Mouse (Mus musculus) heart, postnatal 25 days (tissue): ENCODE measurements at regions not wholly inside any gene's neighbourhood (a gene's known extent, or its start where the extent isn't known, plus 50 kb on each side); places are given as distances from the start of the nearest gene placed in this dataset.

Source experiments
- DNase-seq: peaks from one replicate; pipeline ENCODE4 v3.0.0; 2022; ENCODE audit warnings: low spot score
- intact Hi-C: fragments of 180-260 bp; cut with DNase I; formaldehyde crosslinking; loops from one replicate; pipeline ENCODE4 v1.15.1; 2025

DNA sequence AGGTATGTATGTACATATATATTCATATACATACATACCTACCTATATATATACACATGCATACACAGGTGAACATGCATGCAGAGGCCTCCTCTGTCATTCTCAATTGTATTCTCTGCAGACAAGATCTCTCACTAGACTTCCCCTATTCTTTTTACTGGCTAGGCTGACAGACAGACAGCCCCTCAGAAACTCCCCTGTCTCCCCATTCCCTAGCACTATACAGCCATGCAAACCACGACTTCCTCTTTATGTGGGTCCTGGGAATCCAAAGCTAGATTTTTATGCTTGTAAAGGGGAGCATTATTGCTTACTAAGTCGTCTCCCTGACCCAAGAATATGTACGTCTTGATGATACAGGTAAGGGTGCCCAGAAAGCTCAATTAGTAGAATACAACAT, 86.9 kb downstream of the Fam124b start:
- DNase-seq, result no peak
- intact Hi-C loops, result no loop called here

DNA sequence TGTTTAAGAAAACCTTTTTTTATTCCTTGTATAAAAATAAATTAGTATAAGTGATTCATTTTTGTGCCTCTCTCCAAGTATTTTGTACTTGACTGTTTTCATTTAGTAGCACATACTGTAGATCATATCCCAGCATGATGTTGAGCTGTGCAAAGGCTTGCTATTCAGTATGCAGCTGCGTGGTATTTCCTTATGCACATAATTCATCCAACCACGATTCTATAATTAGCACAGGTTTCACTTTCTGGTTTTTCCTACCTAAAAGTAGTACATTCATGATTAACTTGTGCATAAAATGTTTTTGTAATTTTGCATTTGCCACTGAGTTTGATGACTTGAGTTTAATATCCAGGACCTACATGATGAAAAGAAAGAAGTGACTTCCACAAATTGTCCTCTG, 94.3 kb downstream of the Fam124b start:
- intact Hi-C loops, result no loop called here
- no peak for DNase-seq

DNA sequence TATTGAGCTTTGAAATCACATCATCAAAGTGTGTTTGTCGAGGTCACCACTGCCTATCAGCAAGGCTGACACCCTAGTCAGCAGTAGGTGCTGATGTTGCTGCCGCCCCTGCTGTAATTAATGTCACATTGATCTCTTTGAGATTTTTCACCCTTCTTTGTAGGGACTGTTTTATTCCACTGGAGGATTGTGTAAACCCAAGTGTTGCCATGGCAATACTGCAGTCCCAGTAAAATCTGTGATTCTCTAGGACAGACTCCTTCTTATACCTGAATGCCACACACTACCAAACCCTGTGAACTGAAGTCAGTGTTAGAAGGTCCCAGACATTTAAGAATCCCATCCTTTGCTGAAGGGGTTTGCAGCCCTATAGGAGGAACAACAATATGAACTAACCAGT, 102.4 kb downstream of the Fam124b start:
- intact Hi-C loops, result no loop called here
- DNase-seq, result no peak

DNA sequence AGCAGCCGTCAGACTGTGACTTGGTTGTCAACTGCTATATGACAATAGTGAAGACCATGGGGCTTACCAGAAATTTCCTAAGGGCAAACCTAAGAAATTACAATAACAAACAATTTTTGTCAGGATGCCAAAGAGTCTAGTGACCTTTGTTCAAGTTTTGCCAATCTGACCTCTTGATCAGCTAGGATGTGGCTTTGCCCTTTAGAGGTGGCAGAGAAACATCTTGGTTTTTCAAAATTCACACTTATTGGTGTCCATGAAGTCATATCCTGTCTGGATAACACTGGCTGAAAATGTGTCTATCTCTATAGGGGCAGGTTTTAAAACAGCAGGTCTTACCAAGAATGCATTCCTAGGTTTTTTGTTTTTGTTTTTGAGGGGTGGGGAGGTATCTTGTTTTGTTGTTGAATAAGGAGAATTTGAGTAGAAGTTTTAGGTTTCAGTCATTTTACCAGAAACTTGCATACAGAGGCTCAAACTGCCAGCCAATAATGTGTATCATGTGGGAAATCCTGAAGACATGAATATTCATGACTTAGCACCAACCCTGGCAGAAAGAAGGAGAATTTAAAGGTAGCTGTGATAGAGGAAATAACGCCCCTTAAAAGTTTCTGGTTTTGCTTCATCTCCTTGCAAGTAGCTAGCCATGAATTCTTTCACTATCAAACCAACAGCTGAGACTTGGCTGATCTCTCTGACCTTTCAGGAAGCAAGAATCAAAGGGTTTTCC, 110.4 kb downstream of the Fam124b start:
- intact Hi-C loops, result loop anchor here (5.0 kb wide), 1 partner anchor 111 kb away; no protein-coding TSS in a partner anchor

DNA sequence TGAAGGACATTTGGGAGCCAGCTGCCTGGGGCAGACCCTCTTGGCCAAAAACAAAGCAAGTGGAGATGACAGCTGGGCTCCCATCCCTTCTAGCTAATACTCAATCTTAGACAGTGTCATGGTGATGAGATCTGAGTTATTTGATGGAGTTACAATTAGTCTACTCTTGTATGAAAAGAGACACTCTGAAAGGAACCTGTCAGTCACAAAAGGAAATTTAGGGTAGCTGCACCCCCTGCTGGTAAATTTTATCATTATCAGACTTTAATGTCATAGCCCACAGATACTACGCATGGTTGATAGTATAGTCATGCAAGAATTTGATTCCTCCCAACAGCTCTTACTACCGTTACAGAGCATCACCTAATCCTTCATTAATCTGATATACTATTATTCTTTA, 112.0 kb downstream of the Fam124b start:
- intact Hi-C loops, result loop anchor here (5.0 kb wide), 1 partner anchor 109 kb away; no protein-coding TSS in a partner anchor
- DNase-seq, result no peak

More for the DNA sequence above, 110.4 kb downstream of the Fam124b start:
- no peak for DNase-seq

DNA sequence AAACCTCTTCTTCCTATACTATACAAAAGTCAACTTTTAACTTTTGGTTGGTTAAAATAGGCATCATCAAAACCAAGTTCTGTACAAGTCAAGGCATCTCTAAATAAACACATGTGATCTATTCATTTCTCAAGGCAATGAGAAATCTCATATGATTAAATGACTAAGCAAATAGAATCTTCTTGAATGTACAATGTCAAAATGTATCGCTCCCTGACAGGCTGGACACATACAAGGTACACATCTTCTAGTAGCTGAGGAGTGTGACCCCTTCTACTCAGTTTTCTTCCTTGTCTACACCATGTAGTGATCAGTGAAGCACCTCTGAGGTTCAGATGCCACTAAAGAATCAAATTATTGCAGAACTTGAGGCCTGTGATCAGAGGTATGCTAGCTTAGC, 120.0 kb downstream of the Fam124b start:
- DNase-seq, result no peak
- intact Hi-C loops, result loop anchor here (5.0 kb wide), 1 partner anchor 81 kb away; no protein-coding TSS in a partner anchor

DNA sequence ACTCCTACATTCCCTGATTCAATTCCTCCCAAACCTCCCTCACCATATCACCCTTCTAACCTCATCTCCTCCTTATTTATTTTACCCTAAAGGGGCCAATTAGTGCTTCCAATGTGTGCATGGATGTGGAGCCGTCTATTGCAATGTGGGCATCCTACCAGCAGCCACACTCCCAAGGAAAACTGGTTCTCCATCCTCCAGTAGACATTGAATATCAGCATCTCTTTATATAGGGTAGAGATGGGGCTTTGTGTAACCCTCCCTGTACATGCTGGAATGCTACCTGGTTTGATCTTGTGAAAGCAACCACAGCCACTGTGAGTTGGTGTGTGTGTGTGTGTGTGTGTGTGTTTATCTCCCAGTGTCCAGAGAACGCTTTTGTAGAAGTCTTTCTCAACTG, 126.5 kb downstream of the Fam124b start:
- intact Hi-C loops, result no loop called here
- DNase-seq, result no peak

DNA sequence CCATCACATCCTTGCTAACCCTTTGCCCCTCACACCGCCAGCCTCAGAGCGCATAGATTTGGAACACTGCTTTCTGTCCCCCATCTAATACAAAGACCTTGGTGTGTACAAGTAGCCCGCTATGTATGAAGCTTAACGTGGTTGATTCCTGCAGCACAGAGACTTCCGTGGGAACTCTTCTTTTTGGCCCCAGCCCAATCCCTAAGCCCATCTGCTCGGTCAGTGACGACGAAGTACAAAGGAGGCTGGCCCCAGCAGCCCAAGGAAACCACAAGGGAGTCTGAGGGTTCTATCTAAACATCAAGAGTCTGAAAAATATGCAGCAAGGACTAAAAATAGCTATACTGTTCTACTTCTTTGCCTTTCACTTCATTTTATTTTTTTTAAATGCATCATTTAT, 126.9 kb downstream of the Fam124b start:
- intact Hi-C loops, result no loop called here
- DNase-seq, result peak; percentile 8

DNA sequence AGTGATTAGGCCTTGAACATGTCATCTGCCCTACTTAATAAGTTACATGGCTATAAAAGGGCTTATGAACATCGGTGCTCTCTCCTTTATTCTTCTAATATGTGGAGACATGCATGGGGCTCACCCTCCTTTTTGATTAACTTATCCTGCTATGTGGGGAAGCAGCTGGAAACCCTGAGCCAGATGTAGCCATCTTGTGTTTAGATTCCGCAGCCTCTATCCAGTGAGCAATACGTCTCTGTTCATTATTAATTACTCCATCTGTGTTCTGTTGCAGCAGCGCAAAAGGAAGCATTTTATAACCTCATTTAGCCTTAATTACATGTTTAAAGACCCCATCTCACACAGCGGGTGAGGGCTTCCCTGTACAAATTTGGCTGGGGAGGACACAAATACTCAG, 129.6 kb downstream of the Fam124b start:
- intact Hi-C loops, result no loop called here
- no peak for DNase-seq

DNA sequence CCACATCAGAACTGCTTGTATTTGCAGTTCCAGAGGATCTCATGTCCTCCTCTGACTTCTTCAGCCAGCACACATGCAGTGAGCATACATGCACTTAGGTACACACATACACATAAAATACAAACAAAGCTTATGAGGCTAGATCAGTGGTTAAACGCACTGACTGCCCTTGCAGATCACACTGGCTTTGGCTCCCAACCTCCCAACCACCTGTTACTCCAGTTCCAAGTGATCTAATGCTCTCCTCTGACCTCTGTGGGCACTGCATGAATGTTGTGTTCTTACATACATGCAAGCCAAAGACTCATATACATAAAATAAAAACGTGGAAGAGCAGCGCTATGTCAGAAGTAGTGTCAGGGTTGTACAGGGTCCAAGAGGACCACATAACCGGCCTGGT, 141.9 kb downstream of the Fam124b start:
- no peak for DNase-seq
- intact Hi-C loops, result no loop called here

DNA sequence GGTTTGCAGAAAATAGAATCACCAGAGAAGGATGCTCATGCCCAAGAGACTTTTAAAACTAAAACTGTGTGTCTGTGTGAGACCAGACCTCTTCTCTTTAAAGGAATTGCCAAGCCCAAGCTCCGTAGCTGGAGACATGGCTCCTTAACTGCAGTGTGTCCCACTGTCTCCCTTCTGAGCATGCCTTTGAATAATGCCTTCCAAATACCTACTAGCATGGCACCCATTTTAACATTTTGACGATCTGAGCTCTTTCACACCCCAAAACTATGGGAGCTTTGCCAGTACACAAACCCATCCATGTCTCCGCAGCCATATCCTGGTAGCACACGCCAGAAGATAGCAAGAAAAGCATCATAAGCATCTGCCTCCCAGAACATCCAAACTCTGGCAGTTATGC, 143.9 kb downstream of the Fam124b start:
- DNase-seq, result no peak
- intact Hi-C loops, result no loop called here

DNA sequence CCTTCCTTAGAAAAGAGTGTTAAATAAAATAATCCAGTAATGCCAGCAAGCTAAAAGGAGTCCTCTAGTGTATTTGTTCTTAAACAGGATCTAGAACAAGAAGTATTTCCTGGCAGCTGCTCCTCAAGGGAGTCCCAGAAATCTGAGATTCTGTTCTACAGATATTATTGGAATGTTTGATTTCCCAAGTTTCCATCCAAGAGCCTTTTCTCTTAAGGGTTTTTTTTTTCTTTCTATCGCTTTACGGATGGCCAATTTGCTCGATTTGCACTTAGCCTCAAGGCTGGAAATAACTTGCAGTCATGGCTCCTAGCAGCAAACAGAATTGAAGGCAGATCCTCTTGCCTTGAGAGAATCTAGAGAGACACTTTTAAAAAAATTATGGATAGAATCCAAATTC, 144.3 kb downstream of the Fam124b start:
- intact Hi-C loops, result no loop called here

DNA sequence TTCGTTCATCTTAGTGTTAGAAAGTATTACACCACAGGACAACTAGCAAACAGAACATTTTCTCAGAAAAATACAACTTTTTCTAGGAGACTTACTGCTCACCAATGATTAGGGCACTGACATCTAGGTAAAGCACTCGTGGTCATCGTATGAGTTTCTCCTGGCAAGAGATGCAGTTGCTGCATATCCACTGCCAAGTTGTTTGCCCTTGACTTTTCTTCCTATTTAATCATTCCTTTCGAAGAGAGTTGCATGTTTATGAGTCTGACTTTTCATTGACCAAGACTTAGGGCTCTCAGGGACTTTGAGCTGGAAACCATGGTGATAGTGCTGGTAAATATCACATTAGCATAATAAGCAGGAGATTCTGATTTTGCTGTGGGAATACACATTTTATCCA, 149.1 kb downstream of the Fam124b start:
- no peak for DNase-seq
- intact Hi-C loops, result no loop called here

More for the DNA sequence above, 144.3 kb downstream of the Fam124b start:
- DNase-seq, result no peak

DNA sequence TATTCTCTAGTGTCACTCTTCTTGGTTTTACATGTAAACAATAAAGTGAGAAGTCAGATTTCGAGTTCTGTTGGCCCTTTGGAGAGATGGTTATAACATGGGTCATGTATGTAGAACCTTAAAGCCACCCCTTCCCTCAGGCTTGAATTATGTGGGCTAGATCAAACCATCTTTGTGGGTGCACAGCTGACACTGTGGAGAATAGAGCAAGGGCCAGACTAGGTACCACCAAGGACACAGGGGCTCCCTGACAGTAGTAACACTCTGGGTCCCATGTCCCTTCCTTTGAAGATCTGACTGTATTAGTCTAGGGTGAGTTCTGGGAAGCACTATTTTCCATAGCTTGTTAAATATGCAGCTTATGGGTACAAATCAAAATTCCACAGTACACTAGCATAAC, 156.2 kb downstream of the Fam124b start:
- intact Hi-C loops, result no loop called here
- no peak for DNase-seq

DNA sequence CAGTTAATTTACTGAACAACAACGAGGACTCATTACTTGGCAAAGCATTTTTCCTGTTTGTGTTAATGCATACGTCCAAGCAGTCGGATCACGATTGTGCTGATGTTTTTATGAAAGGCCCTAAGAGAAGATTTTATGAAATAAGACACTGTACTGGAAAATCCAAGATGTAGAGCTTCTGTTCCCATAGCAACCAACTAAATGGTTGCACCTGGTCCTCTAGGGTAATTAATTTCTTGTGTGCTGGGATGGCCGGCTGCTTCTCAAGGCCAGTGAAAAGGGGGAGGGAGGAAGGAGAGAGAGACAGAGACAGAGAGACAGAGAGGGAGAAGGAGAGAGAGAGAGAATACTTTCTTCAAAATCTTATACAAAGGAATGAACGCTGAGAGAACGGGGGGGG, 156.6 kb downstream of the Fam124b start:
- intact Hi-C loops, result no loop called here

DNA sequence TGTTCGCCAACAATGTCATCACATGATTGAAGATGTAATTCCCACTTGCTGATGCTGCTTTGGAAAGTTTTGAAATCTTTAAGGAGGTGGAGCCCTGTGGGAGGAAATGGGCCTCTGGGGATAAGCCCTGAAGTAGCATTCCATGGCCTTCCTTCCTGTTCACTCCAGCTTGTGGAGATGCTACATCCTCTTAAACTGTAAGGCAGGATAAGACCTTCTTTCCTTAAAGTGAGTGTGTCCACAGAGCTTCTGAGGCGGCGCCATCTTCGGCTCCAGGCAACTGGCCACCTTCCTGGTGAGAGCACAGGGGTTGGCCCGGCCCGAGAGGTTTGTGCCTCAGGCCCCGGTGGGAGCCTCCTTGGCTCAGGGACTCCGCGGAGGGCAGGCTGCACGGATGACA, 173.1 kb downstream of the Fam124b start:
- no peak for DNase-seq
- intact Hi-C loops, result no loop called here

More for the DNA sequence above, 156.6 kb downstream of the Fam124b start:
- DNase-seq, result no peak

DNA sequence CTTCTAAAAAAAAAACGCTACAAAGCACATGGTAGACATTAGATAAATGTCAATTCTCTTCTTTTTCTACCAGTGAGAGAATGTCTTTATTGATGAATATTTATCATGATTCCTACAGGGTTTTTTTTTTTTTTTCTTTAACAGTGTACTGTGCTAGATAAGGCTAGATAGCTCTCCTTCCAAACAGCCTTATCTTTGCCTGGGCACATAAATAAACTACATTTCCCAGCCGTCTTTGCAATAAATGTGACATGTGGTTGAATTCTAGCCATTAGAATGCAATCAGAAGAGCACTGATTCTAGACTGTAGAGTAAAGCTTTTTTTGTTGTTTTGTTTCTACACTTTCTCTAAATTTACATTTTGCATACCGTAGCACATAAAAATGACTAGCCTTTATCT, 177.9 kb downstream of the Fam124b start:
- no peak for DNase-seq
- intact Hi-C loops, result no loop called here

DNA sequence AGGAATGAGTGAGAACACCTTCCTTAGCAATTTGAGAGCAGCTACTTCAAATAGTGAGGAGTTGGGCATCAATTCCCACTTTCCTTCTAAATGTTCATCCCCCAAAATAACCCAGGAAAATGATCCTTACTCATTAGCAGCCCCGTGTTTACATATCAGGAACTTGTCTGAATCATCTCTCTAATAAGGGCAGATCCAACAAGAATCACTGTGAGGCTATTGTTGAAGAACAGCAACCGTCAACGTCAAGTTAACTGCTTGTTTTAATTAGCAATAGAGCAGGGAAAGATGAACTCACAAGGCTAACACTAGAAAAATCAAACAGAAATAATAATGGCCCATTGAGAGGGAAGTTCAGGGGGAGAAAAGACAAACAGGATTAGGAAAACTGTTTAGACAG, 178.4 kb downstream of the Fam124b start:
- DNase-seq, result no peak
- intact Hi-C loops, result no loop called here

DNA sequence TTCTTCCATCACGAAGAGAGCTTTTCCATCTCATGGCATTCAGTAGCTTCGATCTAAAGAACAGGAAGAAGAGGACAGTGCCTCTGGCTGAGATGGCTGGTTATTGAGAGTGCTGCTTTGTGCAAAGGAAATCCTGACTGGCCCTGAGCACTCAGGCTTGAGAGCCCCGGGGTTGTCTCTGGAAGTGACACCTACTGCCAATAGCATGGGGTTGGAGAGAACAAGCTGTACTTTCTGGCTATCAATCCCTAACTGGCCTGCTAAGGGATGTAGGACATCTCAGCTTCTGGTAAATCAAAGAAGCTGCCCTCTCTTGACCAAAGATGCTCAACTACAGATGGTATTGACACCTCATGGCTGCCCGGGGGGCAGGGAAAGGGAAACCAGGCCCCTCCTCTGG, 178.2 kb upstream of the Serpine2 start:
- intact Hi-C loops, result no loop called here
- DNase-seq, result no peak

DNA sequence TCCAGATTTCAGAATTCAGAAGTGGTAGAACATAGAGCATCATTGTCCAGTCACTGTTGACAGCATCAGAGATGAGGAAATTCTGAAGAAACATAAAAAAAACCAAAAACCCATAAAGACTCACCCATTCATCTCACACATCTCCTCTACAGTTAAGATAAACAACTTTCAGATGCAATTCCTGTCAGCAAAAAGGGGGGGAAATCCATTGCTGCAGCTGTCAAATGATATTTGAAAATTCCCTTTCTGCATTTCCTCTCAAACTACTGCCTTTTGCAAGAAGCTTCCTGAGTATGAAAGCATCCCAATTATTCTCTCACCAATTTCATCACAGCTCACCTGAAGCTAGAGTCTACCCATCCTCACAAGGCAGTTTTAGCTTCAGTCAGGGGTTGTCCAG, 177.1 kb upstream of the Serpine2 start:
- intact Hi-C loops, result no loop called here

DNA sequence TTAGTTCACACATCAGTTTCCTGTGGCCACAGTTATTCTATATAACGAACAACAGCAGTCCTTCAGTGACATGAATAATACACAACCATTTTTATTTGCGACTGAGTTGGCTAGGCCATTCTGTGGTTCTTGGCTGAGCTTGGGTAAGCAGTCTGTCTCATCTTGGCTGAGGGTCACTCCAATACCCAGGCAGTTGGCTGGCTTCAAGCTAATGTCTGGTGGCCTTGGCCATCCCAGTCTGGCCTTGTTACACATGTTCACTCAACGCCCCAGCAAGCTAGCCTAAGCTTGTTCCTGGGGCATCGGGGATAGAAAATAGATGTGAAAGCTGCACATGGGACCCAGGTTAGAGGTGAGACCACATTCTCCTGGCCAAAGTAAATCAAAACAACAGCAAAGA, 175.5 kb upstream of the Serpine2 start:
- no peak for DNase-seq
- intact Hi-C loops, result no loop called here

More for the DNA sequence above, 177.1 kb upstream of the Serpine2 start:
- no peak for DNase-seq

DNA sequence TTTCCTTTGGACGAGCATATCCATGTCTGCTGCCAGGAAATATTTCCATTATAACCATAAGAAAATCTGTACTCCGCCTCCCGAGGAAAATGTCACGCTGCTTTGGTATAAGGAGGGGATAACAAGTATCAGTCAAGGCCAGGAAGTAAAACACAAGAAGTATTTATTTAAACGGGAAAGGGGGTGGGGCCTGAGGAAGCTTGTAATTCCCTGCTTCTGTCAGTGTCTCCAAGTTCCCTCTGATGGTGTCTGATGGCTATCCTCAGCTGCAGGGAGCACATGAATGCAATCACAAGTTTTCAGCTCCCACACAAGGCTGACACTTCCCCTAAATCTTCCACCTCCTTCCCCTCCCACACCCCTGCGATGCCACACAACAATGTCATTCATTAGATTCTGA, 172.5 kb upstream of the Serpine2 start:
- DNase-seq, result no peak
- intact Hi-C loops, result no loop called here
